Mouse (Mus musculus) ovary, postnatal 36 days (tissue): ENCODE results near the gene Proser3.
A peak's percentile ranks its signal among the peaks of the same experiment; 100 is the strongest.
"Not testable (repeated sequence)": the region's sequence is repeated elsewhere in the genome, so short reads cannot be mapped to it uniquely, and the experiment has no call there.

ENCODE experiments used
- DNase-seq: peaks from one replicate; pipeline ENCODE4 v3.0.0; 2022; ENCODE audit warnings: low spot score, mixed read lengths

Proser3 gene

GRCm38 (mm10) chr7:30544327-30544726 is 7.8 kb downstream of the Proser3 start:
- no peak for DNase-seq

GRCm38 (mm10) chr7:30540572-30540971 is 11.5 kb downstream of the Proser3 start:
- no peak for DNase-seq

GRCm38 (mm10) chr7:30534633-30535577 is 17.2 kb downstream of the Proser3 start, which contains the start of gene Arhgap33:
TSS of gene Arhgap33 (minus strand) at chr7:30535060.
- peak; percentile 95 for DNase-seq

GRCm38 (mm10) chr7:30533941-30534632 is 18.0 kb downstream of the Proser3 start:
- no peak for DNase-seq

GRCm38 (mm10) chr7:30532931-30533330 is 19.2 kb downstream of the Proser3 start:
- DNase-seq: no peak

- DNase-seq: no peak
Observed at GRCm38 (mm10) chr7:30531291-30531815, 20.7 kb downstream of the Proser3 start.

GRCm38 (mm10) chr7:30526981-30527380 is 25.1 kb downstream of the Proser3 start:
- DNase-seq: no peak

- DNase-seq: no peak
Observed at GRCm38 (mm10) chr7:30526399-30526798, 25.7 kb downstream of the Proser3 start.

- no peak for DNase-seq
Observed at GRCm38 (mm10) chr7:30525954-30526353, 26.1 kb downstream of the Proser3 start.

- DNase-seq: no peak
Observed at GRCm38 (mm10) chr7:30524487-30524886, 27.6 kb downstream of the Proser3 start.

- no peak for DNase-seq
Observed at GRCm38 (mm10) chr7:30522871-30523270, 29.2 kb downstream of the Proser3 start.

- no peak for DNase-seq
Observed at GRCm38 (mm10) chr7:30520856-30521255, 31.2 kb downstream of the Proser3 start.

- DNase-seq: no peak
Observed at GRCm38 (mm10) chr7:30520396-30520795, 31.7 kb downstream of the Proser3 start.

GRCm38 (mm10) chr7:30518325-30518724 is 33.8 kb downstream of the Proser3 start:
- DNase-seq: no peak

- DNase-seq: no peak
Observed at GRCm38 (mm10) chr7:30515003-30515760, 36.9 kb downstream of the Proser3 start.

GRCm38 (mm10) chr7:30508061-30508460 is 44.0 kb downstream of the Proser3 start:
- no peak for DNase-seq

- not testable (repeated sequence) for DNase-seq
Observed at GRCm38 (mm10) chr7:30501159-30501558, 50.9 kb downstream of the Proser3 start.

- DNase-seq: not testable (repeated sequence)
Observed at GRCm38 (mm10) chr7:30495506-30496042, 56.5 kb downstream of the Proser3 start.

GRCm38 (mm10) chr7:30493401-30493931 is 58.6 kb downstream of the Proser3 start, which contains the start of gene Prodh2:
TSS of gene Prodh2 (plus strand) at chr7:30493622.
- no peak for DNase-seq

- peak; percentile 63 for DNase-seq
Observed at GRCm38 (mm10) chr7:30492765-30493164, 59.3 kb downstream of the Proser3 start.

GRCm38 (mm10) chr7:30490957-30491307 is 61.2 kb downstream of the Proser3 start:
- DNase-seq: no peak
